Mouse (Mus musculus): ENCODE data around the gene Olfr576. TPM values are rescaled to one million over a fixed set of nuclear protein-coding genes. Genes with fewer than 3 reads are reported as not detected.

The Olfr576 gene
- not detected in 2 replicates for polyA plus RNA-seq (2012; rRNA removed)

DNA sequence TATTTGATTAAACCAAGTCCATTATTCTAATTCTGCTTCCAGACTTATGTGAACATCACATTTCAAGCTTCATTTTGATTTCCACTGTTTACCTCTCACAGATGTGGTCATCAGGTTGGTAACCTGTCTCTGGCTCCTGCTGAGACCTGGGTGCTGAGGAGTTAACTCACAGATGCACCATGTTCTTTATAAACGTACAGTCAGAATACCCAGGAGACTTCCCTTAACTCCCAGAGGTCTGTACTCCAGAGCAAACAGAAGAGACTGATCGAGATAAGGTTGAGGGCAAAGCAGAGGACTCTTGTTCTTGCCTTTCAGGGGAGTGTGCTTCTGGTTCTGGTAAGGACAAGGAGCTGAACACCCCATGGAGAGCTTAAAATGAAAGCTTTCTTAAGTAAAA is at the start of gene Olfr576:
Gene Olfr576, plus strand, starts transcription at position 301 of the 400 bp plus-strand sequence.
- WGBS: 21% methylated on average over 2 of the region's 2 CpGs
- DNase-seq (ENCODE audit: low read depth, low spot score): no peak

DNA sequence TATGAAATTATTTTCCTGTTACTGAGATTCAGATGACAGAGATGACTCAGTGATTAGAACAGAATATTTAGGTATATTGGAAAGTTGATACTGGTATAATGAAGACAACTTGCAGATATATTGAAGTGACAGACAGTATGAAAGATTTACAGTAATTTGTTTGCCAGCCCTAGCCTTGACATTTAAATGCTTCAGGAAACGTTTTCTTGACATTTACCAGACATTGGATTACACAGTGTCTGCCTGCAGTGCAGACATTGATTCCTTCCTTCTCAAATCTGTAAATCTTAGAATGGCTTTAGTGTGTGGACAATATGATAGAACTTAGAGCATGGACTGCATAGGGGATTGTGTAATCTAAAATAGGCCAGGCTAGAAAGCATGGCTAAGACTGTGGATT is 47.2 kb upstream of the Olfr576 start:
- 6% methylated on average over 1 of the region's 1 CpGs for WGBS
- DNase-seq (ENCODE audit: low read depth, low spot score): no peak

DNA sequence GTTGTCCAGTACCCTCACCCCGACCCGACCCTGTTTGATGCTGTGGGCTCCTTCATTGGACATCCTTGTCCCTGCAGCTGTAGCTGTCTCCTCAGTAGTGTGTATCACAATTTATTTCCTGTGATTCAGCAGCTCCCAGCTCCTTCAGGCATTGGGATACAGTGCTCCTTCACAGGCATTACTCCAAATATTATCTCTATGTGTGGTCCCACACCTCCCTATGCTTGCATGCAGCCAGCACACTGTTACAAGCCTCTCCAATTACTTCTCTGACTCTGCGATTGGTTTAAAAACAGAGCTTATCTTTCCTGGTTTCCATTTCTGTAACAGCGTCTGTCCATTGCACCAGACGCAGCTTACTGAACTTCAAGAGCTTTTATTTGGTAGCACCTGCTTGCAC is 46.1 kb upstream of the Olfr576 start:
- 40% methylated on average over 5 of the region's 5 CpGs for WGBS
- DNase-seq (ENCODE audit: low read depth, low spot score): no peak

DNA sequence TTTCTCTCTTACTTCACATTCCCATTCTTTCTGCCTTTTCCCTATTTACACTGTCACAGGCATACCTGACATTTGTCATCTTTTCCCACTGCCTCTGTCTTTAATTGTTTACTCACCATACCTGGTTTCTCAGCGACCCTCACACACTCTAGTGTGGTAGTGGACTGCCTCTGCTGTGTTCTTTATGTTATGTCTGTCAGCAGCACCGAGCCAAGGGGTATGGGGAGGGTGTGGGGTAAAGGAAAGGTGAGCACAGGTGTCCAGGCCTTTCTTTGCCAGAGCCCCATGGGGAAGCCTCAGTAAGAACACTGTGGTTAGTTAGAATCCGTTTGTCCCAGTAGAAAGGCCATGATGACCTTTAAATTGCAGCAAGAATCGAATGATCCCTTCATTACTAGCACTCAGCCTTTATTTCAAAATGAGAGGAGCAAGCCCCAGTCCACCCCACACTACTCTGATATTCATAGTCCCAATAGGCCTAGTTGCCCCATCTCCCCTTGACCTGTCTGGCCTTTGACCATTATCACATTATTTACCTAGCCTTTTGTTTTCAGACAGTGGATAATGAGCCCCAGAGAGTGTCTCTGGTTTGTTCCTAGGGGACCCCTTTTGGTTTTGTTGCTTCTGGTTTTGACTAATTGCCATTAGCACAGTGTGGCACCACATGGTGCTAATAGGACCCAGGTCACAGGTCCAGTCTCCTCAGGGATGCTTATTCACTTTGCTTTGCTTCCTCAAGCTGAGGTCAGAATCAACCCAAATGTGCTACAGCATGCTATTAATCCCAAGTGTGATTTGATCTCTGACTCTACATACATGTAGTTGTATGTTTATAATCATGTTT is 45.2 kb upstream of the Olfr576 start, which contains the start of gene Olfr571:
Gene Olfr571, minus strand, starts transcription at position 505 of the 844 bp plus-strand sequence.
- DNase-seq (ENCODE audit: low read depth, low spot score): no peak
- 40% methylated on average over 4 of the region's 4 CpGs for WGBS

DNA sequence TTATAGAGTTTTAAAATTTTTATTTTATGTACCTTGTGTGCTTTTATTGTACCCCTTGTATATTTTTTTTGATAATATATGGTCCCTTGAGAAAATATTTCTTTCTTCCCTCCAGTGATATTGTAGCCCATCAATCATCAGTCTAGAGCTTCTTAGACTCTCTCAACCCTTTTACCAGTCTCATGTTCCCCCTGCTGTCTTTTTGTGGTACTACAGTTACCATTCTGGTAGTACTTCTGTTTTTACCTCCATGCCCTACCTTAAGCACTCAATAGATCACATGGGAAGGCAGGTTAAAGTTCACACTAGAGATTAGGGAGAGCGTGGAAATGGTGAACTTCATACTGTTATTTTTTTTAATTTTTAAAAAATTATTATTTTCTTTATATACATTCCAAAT is 42.8 kb upstream of the Olfr576 start:
- WGBS: 7% methylated on average over 1 of the region's 1 CpGs
- DNase-seq (ENCODE audit: low read depth, low spot score): peak; percentile 6

DNA sequence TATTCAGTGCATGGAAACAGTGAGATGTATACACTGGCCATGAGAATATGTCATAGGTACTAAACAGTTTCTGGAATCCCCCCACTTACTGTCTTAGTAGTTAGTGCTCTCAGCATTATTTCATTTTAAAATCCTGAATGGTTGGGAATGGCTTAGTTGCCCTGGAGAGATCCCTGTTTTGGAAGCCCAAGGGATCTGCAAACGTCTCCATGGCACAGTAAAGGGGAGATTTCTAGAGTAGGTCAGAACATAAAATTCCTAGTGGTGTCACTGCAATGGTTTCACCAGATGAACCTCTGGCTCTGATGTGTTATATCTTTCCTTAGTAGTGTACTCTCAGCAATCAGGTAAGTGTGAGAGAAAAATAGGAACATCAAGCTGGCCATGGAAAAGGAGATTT is 38.4 kb upstream of the Olfr576 start, which contains the start of gene Olfr572:
Gene Olfr572, plus strand, starts transcription at position 301 of the 400 bp plus-strand sequence.
- no peak for DNase-seq (ENCODE audit: low read depth, low spot score)
- 37% methylated on average over 1 of the region's 1 CpGs for WGBS

DNA sequence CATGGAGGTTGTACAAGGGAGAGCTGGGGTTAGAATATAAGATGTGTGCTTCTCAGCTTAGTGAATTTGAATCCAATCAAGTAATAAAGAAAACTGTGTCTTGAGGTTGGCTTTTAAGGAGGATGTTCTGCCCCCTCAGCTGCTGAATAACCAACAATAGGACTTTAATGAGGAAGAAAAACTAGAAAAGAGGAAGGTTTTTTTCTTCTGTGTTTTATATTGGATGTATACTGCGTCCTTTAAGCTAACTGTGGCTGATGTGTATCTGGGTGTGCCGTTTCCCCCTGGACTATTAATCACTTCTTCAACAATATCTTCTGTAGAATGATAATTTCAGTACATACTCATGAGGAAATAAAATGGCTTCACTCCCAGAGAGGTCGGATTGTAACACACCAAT is 35.4 kb upstream of the Olfr576 start:
- DNase-seq (ENCODE audit: low read depth, low spot score): no peak
- 64% methylated on average over 3 of the region's 3 CpGs for WGBS

DNA sequence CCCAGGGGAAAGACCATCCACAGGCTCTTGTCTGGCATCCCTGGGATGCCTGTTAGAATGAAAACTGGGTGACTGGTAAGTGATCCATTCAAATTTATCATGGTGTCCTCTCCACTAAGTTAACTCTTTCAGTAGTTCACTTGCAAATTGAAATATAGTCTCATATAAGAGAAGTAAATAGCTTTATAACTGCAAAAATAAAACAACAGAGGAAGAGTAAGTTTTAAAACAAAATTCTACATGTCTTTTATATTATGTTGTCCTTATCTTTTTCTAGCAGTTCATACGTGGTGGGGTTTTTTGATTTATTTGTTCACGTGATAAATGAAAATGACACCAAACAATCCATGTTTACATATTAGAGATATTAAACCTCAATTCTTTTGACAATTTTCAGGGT is 20.0 kb upstream of the Olfr576 start, which contains the start of gene Olfr573-ps1:
Gene Olfr573-ps1, minus strand, starts transcription at position 101 of the 400 bp plus-strand sequence.
- DNase-seq (ENCODE audit: low read depth, low spot score): no peak
- WGBS: 78% methylated on average over 2 of the region's 2 CpGs

DNA sequence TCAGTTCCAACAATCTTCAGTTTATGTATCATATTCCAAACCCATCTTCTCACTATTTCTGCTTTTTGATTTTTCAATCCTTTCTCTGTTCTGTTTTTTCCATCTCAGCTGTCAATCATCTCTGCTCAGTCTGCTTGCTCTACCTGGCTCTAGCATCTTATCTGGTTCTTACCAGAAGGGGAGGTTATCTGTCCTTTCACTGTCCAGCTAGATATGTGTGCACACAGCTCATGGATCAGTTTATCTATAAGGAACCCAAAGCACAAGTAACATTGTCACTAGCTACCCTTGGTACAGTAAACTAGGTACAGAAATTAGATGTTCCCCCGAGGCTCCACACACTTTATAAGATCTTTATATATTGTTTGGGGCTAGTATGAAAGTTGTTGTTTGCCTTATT is 19.0 kb upstream of the Olfr576 start:
- WGBS: 82% methylated on average over 1 of the region's 1 CpGs

DNA sequence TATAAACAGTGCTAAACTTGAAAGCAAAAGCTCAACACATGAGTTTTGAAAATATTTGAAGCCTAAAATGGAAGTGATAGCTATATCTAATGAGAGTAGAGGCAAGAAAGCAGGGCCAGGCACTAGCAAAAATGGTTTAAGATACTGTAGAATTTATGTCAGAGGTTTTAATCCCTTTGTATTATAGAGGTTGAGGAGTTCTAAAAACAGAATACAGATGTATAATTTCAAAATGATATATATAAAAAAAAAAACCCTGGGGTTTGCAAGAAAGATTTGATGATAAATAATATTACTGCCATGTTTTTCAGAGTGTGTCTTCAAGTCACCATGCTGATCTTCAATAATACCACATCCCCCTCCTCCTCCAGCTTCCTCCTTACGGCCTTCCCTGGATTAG is 14.3 kb upstream of the Olfr576 start, which contains the start of gene Olfr574:
Gene Olfr574, plus strand, starts transcription at position 301 of the 400 bp plus-strand sequence.
- WGBS: 90% methylated on average over 1 of the region's 1 CpGs
- no peak for DNase-seq (ENCODE audit: low read depth, low spot score)

More for the DNA sequence above, 19.0 kb upstream of the Olfr576 start:
- DNase-seq (ENCODE audit: low read depth, low spot score): no peak

DNA sequence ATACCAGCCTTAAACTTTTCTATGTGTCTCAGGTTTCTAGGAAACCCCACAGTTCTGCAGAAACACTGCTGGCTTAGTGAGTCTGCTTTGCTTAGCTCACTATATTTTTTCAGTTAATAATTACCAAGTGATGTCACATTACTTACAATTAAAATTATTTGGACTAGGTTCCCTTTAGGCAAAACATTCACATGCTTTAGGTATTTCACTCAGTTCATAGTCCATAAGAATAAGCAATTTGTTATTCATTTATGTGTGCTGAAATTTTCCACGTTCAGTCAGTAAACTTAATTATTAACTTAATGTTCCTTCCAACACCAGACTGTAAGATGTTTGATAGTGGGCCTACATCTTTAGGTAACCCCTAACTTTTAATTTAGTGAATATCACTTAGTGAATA is 11.7 kb upstream of the Olfr576 start:
- 27% methylated on average over 1 of the region's 1 CpGs for WGBS
- no peak for DNase-seq (ENCODE audit: low read depth, low spot score)

DNA sequence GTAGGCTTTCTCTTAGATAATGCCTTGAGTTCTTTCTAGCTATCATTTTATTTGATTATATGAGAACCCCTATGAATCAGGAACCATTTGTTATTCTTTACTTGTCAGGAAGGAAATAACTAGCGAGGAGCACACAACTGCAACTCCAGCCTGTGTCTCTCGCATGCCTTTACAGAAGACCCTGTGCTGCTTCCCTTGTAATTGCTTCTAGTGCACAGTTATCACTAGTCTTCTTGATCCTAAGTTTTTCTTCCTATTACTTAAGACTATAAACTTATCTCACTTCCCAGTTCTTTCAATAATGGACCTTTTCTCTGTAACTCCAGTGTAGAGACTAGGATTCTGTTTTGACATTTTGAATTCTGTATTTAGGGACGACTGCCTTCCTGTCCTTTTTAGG is 4.3 kb upstream of the Olfr576 start:
- WGBS: 62% methylated on average over 3 of the region's 3 CpGs
- DNase-seq (ENCODE audit: low read depth, low spot score): no peak

DNA sequence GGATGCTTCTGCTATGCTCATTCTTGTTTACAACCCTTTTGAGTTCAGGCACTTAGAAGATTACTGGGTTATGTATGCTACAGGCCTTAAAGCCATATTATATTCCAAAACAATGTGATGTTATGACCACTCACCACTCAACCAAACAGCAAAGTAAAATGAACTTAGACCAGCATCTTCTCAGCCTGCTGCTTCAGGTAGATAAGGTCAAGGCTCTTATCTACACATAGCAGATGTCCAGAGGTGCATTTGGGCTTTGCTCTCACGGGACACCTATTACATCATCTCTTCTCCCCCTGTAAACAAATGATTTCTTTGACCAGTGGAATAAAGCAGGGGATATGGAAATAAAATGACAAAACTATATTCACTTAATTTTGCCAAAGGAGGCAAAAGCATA is 3.9 kb upstream of the Olfr576 start, which contains the start of gene Olfr575:
Gene Olfr575, minus strand, starts transcription at position 183 of the 400 bp plus-strand sequence.
- 29% methylated on average over 1 of the region's 1 CpGs for WGBS
- no peak for DNase-seq (ENCODE audit: low read depth, low spot score)

DNA sequence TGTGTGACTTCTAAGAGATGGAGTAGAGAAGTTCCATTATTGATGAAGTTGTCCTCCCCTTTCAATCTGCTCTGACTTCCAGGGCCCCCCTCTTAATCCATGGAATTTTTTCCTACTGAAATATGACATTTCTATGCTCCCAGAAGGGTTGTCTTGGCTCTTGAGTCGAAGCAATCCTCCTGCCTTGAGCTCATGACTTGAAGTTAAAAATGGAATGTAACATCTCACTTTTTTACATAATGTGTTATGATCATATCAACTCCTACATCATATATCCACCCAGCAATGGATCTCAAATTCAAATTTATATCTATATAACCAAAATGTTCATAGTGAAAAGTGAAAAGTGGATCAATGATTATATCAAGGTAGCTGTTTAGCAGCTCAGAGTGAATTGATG is 11.9 kb downstream of the Olfr576 start:
- 20% methylated on average over 1 of the region's 1 CpGs for WGBS
- DNase-seq (ENCODE audit: low read depth, low spot score): no peak

DNA sequence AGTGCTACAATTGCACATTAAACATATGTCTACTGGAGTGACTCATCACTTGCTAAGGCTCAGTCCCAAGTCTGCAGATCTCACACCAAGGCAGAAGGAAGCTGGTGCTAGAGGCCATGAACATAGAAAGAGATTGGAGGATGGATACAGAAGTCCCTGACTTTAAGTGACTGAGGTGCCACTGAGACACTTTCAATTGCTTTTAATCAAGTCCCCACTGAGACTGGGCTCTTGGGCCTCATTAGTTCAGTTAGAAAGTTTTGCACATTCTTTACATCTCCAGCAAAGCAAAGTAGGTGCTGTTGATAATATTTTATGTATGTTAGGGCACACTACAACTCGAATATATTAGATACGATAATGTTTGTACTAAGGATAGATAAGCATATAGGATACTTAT is 13.4 kb downstream of the Olfr576 start, which contains the start of gene Olfr577:
Gene Olfr577, minus strand, starts transcription at position 101 of the 400 bp plus-strand sequence.
- DNase-seq (ENCODE audit: low read depth, low spot score): no peak
- WGBS: 79% methylated on average over 2 of the region's 2 CpGs

DNA sequence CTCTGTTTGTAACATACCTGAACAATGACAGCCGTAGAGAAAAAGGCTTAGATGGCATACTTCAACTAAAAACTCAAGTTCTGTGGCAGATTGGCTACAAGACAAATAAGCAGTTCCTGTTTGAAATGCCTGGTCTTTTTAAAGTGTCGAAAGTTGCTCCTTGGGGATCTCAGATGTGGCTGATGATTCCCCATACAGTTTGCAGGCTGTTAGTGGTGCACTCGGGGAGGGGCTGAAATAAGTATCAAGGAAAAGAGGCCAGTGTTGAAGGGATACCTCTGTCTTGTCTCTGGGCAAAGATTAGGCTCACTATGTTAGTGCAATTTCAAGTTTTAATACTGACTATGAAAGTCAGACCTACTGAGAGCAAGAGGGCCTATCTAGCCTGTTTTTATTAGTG is 26.8 kb downstream of the Olfr576 start, which contains the start of gene Olfr578:
Gene Olfr578, minus strand, starts transcription at position 101 of the 400 bp plus-strand sequence.
- no peak for DNase-seq (ENCODE audit: low read depth, low spot score)
- WGBS: 55% methylated on average over 3 of the region's 3 CpGs

Other genes starting within 250 kb of the Olfr576 start
- not detected in 2 replicates for gene Olfr33, start 243.6 kb upstream of the Olfr576 start, polyA plus RNA-seq (2012; rRNA removed)
- gene Olfr559, start 235.2 kb upstream of the Olfr576 start, polyA plus RNA-seq (2012; rRNA removed): not detected in 2 replicates
- gene Olfr560, start 203.3 kb upstream of the Olfr576 start, polyA plus RNA-seq (2012; rRNA removed): not detected in 2 replicates
- gene Olfr78, start 203.2 kb upstream of the Olfr576 start, polyA plus RNA-seq (2012; rRNA removed): 0.47 and 1.0 TPM in 2 replicates
- gene Olfr561, start 191.4 kb upstream of the Olfr576 start, polyA plus RNA-seq (2012; rRNA removed): not detected in 2 replicates
- gene Olfr564, start 159.2 kb upstream of the Olfr576 start, polyA plus RNA-seq (2012; rRNA removed): not detected in 2 replicates
- gene Olfr566, start 103.9 kb upstream of the Olfr576 start, polyA plus RNA-seq (2012; rRNA removed): not detected in 2 replicates
- gene Olfr568, start 85.5 kb upstream of the Olfr576 start, polyA plus RNA-seq (2012; rRNA removed): not detected in 2 replicates
- gene Olfr569, start 71.8 kb upstream of the Olfr576 start, polyA plus RNA-seq (2012; rRNA removed): not detected in 2 replicates
- not detected in 2 replicates for gene Olfr570, start 68.1 kb upstream of the Olfr576 start, polyA plus RNA-seq (2012; rRNA removed)
- not detected in 2 replicates for gene Olfr571, start 45.1 kb upstream of the Olfr576 start, polyA plus RNA-seq (2012; rRNA removed)
- gene Olfr572, start 38.3 kb upstream of the Olfr576 start, polyA plus RNA-seq (2012; rRNA removed): not detected in 2 replicates
- gene Olfr573-ps1, start 20.1 kb upstream of the Olfr576 start, polyA plus RNA-seq (2012; rRNA removed): not detected in 2 replicates
- not detected in 2 replicates for gene Olfr574, start 14.2 kb upstream of the Olfr576 start, polyA plus RNA-seq (2012; rRNA removed)
- gene Olfr575, start 3.9 kb upstream of the Olfr576 start, polyA plus RNA-seq (2012; rRNA removed): not detected in 2 replicates
- gene Olfr577, start 13.3 kb downstream of the Olfr576 start, polyA plus RNA-seq (2012; rRNA removed): not detected in 2 replicates
- gene Olfr578, start 26.7 kb downstream of the Olfr576 start, polyA plus RNA-seq (2012; rRNA removed): not detected in 2 replicates
- not detected in 2 replicates for gene Olfr582, start 75.4 kb downstream of the Olfr576 start, polyA plus RNA-seq (2012; rRNA removed)
- gene Olfr583, start 88.6 kb downstream of the Olfr576 start, polyA plus RNA-seq (2012; rRNA removed): not detected in 2 replicates
- not detected in 2 replicates for gene Olfr584, start 119.2 kb downstream of the Olfr576 start, polyA plus RNA-seq (2012; rRNA removed)
- not detected in 2 replicates for gene Olfr585, start 135.1 kb downstream of the Olfr576 start, polyA plus RNA-seq (2012; rRNA removed)
- not detected in 2 replicates for gene Olfr586, start 163.0 kb downstream of the Olfr576 start, polyA plus RNA-seq (2012; rRNA removed)
- not detected in 2 replicates for gene Olfr588-ps1, start 178.2 kb downstream of the Olfr576 start, polyA plus RNA-seq (2012; rRNA removed)
- not detected in 2 replicates for gene Olfr589, start 193.7 kb downstream of the Olfr576 start, polyA plus RNA-seq (2012; rRNA removed)
- not detected in 2 replicates for gene Olfr591, start 215.7 kb downstream of the Olfr576 start, polyA plus RNA-seq (2012; rRNA removed)
- not detected in 2 replicates for gene Olfr592, start 222.1 kb downstream of the Olfr576 start, polyA plus RNA-seq (2012; rRNA removed)
- not detected in 2 replicates for gene Olfr593, start 249.2 kb downstream of the Olfr576 start, polyA plus RNA-seq (2012; rRNA removed)

Data from large intestine, adult 2 months (tissue).